Mouse (Mus musculus): ENCODE measurements at regions not wholly inside any gene's neighbourhood (a gene's known extent, or its start where the extent isn't known, plus 50 kb on each side); places are given as distances from the start of the nearest gene placed in this dataset.
A peak's percentile ranks its signal among the peaks of the same experiment; 100 is the strongest.

GRCm38 (mm10) chr6:105549366-105549765 lies 128.1 kb upstream of the Cntn4 start:
- DNase-seq, result no peak

- DNase-seq, result no peak
Measured at GRCm38 (mm10) chr6:105568301-105568700, 109.2 kb upstream of the Cntn4 start.

GRCm38 (mm10) chr6:105569103-105569502 lies 108.4 kb upstream of the Cntn4 start:
- peak; percentile 5 to 8 for DNase-seq

- DNase-seq, result no peak
Measured at GRCm38 (mm10) chr6:105604234-105604633, 73.2 kb upstream of the Cntn4 start.
